Mouse (Mus musculus) cerebellum, postnatal 25 days (tissue): ENCODE data around the gene Znhit6.

Experiments used
- DNase-seq, 2 experiments: peaks; one replicate each; pipeline ENCODE4 v3.0.0; 2021; ENCODE audit warnings: mixed read lengths in 2 of 2

The Znhit6 gene

GRCm38 (mm10) chr3:145575743-145576481, at the start of gene Znhit6:
TSS of gene Znhit6 (plus strand) at chr3:145576205.
- peak; percentile 95 to 96 for DNase-seq

- no peak for DNase-seq
These were observed 38.1 kb upstream of the Znhit6 start for GRCm38 (mm10) chr3:145537870-145538269.

- DNase-seq = no peak
These were observed 27.3 kb upstream of the Znhit6 start for GRCm38 (mm10) chr3:145548441-145549415.

GRCm38 (mm10) chr3:145550216-145550615, 25.8 kb upstream of the Znhit6 start:
- DNase-seq = no peak

- no peak for DNase-seq
These were observed 21.6 kb upstream of the Znhit6 start for GRCm38 (mm10) chr3:145554388-145554787.

GRCm38 (mm10) chr3:145556206-145556605, 19.8 kb upstream of the Znhit6 start:
- no peak for DNase-seq

GRCm38 (mm10) chr3:145559675-145560074, 16.3 kb upstream of the Znhit6 start:
- DNase-seq = no peak

GRCm38 (mm10) chr3:145560117-145560516, 15.9 kb upstream of the Znhit6 start:
- no peak for DNase-seq

- no peak for DNase-seq
These were observed 1.5 kb upstream of the Znhit6 start for GRCm38 (mm10) chr3:145574468-145574867.

GRCm38 (mm10) chr3:145575340-145575739, 665 bp upstream of the Znhit6 start:
- no peak for DNase-seq

- DNase-seq = no peak
These were observed 447 bp downstream of the Znhit6 start for GRCm38 (mm10) chr3:145576482-145576822.

GRCm38 (mm10) chr3:145576876-145577275, 871 bp downstream of the Znhit6 start:
- peak in 1 of 2 experiments; percentile 7 for DNase-seq

- no peak for DNase-seq
These were observed 7.0 kb downstream of the Znhit6 start for GRCm38 (mm10) chr3:145583043-145583442.

GRCm38 (mm10) chr3:145583522-145584200, 7.7 kb downstream of the Znhit6 start:
- no peak for DNase-seq

GRCm38 (mm10) chr3:145590562-145590961, 14.6 kb downstream of the Znhit6 start:
- no peak for DNase-seq

- DNase-seq = no peak
These were observed 16.0 kb downstream of the Znhit6 start for GRCm38 (mm10) chr3:145591841-145592542.

- DNase-seq = no peak
These were observed 19.3 kb downstream of the Znhit6 start for GRCm38 (mm10) chr3:145595354-145595753.

- DNase-seq = no peak
These were observed 23.1 kb downstream of the Znhit6 start for GRCm38 (mm10) chr3:145599059-145599458.

GRCm38 (mm10) chr3:145600801-145601200, 24.8 kb downstream of the Znhit6 start:
- DNase-seq = no peak

- no peak for DNase-seq
These were observed 25.3 kb downstream of the Znhit6 start for GRCm38 (mm10) chr3:145601345-145601744.

- DNase-seq = no peak
These were observed 26.6 kb downstream of the Znhit6 start for GRCm38 (mm10) chr3:145602410-145603206.
